Mouse (Mus musculus) heart, postnatal 0 days (tissue): ENCODE data around the gene 2310034G01Rik.

Experiments
- CTCF ChIP-seq: IDR thresholded peaks from 2 replicates; pipeline ENCODE4 v1.5.1; 2016; ENCODE audit warnings: antibody characterized with exemption, control low read depth, low read depth
- EP300 ChIP-seq: IDR thresholded peaks from 2 replicates; pipeline ENCODE4 v1.6.1; 2016; ENCODE audit warnings: antibody characterized with exemption, low read depth

DNA sequence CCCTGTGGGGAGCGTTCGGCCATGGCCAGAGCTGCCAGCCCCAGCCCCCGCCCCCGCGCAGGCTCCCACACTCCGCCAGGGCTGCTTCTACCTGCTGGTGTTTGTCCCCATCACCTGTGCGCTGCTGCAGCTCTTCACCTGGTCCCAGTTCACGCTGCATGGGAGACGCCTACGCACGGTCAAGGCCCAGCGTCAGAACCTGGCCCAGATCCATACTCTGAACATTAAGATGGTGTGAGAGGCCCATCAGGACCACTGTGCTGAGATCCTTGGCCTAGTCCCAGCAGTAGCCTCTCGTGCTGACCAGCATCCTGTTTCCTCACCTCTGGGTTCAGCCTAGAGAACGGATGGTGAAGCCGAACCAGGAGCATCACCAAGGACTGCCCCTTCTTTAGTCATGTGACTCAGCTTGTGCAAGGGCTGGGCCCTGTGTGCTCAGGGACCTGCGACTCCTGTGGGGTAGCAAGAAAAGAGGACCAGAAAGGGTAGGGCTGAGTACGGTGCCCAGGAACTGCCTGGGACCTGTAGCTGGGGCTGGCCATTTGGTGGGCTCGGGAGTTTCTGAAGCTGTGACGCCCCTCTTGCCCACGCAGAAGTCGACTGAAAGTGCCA lies 24.5 kb upstream of the 2310034G01Rik start:
- TF ChIP-seq CTCF (no peak), EP300 (no peak)
